Mouse (Mus musculus): ENCODE results near the gene Klhl41. TPM values are rescaled to one million over a fixed set of nuclear protein-coding genes. Genes with fewer than 3 reads are reported as not detected.
A peak's percentile ranks its signal among the peaks of the same experiment; 100 is the strongest.

The Klhl41 gene
- polyA plus RNA-seq, 1 experiment from 2014 or later = 0.12 TPM

DNA sequence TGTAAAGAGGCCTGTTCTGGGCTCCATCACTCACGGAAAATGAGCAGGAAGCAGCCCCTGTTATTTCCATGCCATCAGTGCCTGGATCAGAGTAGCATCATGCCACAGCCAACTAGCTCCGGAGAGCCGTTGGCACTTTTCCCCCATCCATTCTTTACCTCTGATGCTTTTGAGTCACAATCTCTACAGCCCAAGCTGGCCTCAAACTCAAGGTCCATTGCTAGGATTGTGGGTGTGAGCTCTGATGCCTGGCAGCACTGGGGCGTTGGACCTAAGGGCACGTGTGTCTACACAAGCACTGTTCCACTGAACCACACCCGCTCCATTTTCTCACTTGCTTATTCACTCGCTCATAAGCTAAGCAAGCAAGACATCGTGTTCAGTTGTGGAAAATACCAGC is 30.5 kb downstream of the Klhl41 start:
- H3K36me3 ChIP-seq (ENCODE audit: control insufficient read depth, insufficient read depth, low read length) = peaks cover 13% of the 10 kb centered on the region
- WGBS = 93% methylated on average over 8 of the region's 8 CpGs
- H3K9me3 ChIP-seq (ENCODE audit: control insufficient read depth, low read length) = no peaks in the 10 kb centered on the region
- H3K27ac ChIP-seq (ENCODE audit: low read depth, low read length) = no peak overlapping the region
- H3K9ac ChIP-seq (ENCODE audit: low read length) = no peak overlapping the region
- ATAC-seq (ENCODE audit: low FRiP score) (no peak), DNase-seq (ENCODE audit: low spot score, missing footprints) (no peak)
- H3K27me3 ChIP-seq (ENCODE audit: control insufficient read depth, insufficient read depth, low read length) = no peaks in the 10 kb centered on the region
- no peak overlapping the region for H3K4me2 ChIP-seq
- H3K4me3 ChIP-seq (ENCODE audit: low read depth, low read length) = no peak overlapping the region
- no peaks in the 10 kb centered on the region for H3K4me1 ChIP-seq (ENCODE audit: control insufficient read depth, insufficient read depth, low read length)

DNA sequence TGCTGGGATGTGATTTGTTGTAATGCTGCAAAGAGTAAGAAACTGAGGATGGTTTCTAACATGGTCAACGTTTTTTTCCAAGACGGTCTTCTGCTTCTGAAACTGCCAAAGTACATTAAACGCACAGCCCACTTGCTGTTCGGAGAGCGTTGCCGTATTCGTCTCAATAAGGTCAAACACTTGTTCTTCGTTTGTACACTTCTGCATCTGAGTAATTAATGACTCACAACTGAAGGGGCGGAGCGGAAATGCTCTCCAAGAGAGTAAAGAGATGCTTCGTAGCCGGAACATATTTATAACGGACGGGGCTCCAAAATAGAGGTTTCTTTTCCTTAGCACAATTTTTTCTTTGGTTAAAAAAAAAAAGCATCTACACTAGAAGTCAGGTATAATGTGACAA is 42.3 kb downstream of the Klhl41 start:
- no peaks in the 10 kb centered on the region for H3K9me3 ChIP-seq (ENCODE audit: control insufficient read depth, low read length)
- H3K27ac ChIP-seq (ENCODE audit: low read depth, low read length) = no peak overlapping the region
- DNase-seq (ENCODE audit: low spot score, missing footprints) (no peak), ATAC-seq (ENCODE audit: low FRiP score) (no peak)
- H3K27me3 ChIP-seq (ENCODE audit: control insufficient read depth, insufficient read depth, low read length) = no peaks in the 10 kb centered on the region
- no peak overlapping the region for H3K4me2 ChIP-seq
- no peak overlapping the region for H3K9ac ChIP-seq (ENCODE audit: low read length)
- 0 out of 2 replicates have a peak, but pooled peaks cover 4% of the 10 kb centered on the region for H3K4me1 ChIP-seq (ENCODE audit: control insufficient read depth, insufficient read depth, low read length)
- 0 out of 2 replicates have a peak, but pooled peaks cover 2% of the 10 kb centered on the region for H3K36me3 ChIP-seq (ENCODE audit: control insufficient read depth, insufficient read depth, low read length)
- WGBS = 92% methylated on average over 14 of the region's 14 CpGs
- H3K4me3 ChIP-seq (ENCODE audit: low read depth, low read length) = no peak overlapping the region

DNA sequence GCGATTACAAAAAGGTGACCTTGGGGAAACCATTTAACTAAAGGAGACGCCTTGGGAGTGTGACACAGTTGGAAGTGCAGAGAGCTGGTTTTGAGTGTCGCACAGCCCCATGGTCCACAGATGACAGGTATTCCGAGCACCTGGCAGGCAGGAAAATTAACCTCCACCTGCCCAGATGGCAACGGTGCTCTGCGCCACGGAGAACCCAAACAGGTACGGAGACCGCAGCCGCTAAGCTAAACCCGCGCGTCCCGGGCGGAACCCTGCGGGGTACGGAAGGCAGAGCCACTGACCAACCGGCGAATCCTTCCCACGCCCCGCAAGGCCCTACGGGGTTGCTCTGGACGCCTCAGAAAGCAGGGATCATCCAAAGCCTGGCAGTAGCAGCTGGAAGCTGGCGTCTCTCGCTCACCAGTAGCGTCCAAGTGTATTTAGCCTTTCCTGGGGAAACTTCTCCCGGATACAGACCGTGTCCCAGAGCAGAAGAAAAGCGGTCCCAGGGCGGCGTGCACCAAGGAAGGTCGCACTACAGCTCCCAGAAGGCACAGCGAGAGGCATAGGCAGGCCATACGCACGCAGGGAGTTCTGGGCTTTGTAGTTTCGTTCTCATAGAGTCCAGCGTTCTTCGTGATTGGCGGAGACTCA is 43.2 kb downstream of the Klhl41 start, which contains the start of gene Fastkd1:
TSS of gene Fastkd1 (minus strand) at position 536 of the 645 bp plus-strand sequence.
- ATAC-seq (ENCODE audit: low FRiP score) (peak; percentile 99), DNase-seq (ENCODE audit: low spot score, missing footprints) (peak; percentile 98)
- Histone ChIP-seq H3K9me3 (ENCODE audit: control insufficient read depth, low read length) (no peaks in the 10 kb centered on the region), H3K4me3 (ENCODE audit: low read depth, low read length) (peak within 1 kb of the TSS; percentile 59), H3K36me3 (ENCODE audit: control insufficient read depth, insufficient read depth, low read length) (0 out of 2 replicates have a peak, but pooled peaks cover 2% of the 10 kb centered on the region), H3K9ac (ENCODE audit: low read length) (peak within 1 kb of the TSS; percentile 66), H3K27ac (ENCODE audit: low read depth, low read length) (no peak within 1 kb of the TSS), H3K4me2 (peak within 1 kb of the TSS; percentile 74), H3K27me3 (ENCODE audit: control insufficient read depth, insufficient read depth, low read length) (no peaks in the 10 kb centered on the region), H3K4me1 (ENCODE audit: control insufficient read depth, insufficient read depth, low read length) (0 out of 2 replicates have a peak, but pooled peaks cover 4% of the 10 kb centered on the region)
- WGBS = under 1% methylated on average over 39 of the region's 39 CpGs

DNA sequence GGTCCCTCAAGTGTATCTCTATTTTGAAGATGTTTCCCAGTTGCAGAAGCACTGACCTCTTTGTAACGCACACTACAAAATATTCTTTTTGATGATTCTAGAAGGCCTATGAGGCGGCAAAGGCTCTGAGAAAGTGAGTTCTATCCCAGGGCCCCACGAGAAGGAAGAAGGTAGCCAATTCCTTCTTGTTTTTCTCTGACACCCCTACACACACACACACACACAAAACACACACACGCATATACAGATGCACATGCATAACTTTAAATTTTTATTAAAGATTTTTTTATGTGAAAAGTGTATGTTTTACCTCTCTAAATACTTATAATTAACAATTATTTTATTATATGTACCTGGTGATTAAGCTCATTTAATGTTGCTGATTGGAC is 43.7 kb downstream of the Klhl41 start:
- Histone ChIP-seq H3K4me2 (peak overlapping the region; percentile 74; the same call in 1 of the 2 replicates), H3K9ac (ENCODE audit: low read length) (no peak overlapping the region), H3K36me3 (ENCODE audit: control insufficient read depth, insufficient read depth, low read length) (0 out of 2 replicates have a peak, but pooled peaks cover 2% of the 10 kb centered on the region), H3K9me3 (ENCODE audit: control insufficient read depth, low read length) (no peaks in the 10 kb centered on the region), H3K27me3 (ENCODE audit: control insufficient read depth, insufficient read depth, low read length) (no peaks in the 10 kb centered on the region), H3K4me1 (ENCODE audit: control insufficient read depth, insufficient read depth, low read length) (0 out of 2 replicates have a peak, but pooled peaks cover 4% of the 10 kb centered on the region), H3K27ac (ENCODE audit: low read depth, low read length) (no peak overlapping the region), H3K4me3 (ENCODE audit: low read depth, low read length) (peak overlapping the region; percentile 59)
- ATAC-seq (ENCODE audit: low FRiP score) (no peak), DNase-seq (ENCODE audit: low spot score, missing footprints) (peak; percentile 84)
- WGBS = 38% methylated on average over 4 of the region's 4 CpGs

DNA sequence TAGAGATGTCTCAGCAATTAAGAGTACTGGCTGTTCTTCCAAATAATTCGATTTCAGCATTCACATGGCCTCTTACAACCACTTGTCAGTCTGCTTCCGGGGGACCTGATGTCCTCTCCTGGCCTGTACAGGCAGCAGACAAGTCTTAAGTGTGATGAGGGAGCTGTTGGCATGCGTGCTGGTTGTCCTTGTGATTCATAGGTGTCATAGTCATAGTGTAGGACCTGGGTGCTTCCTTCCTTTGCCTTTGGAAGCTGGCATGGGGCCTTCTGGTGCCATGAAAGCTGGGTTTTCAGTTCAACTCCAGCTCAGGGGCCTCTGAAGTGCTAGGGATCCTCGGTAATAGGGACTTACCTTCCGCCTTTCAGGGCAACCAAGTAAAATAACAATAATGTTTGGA is 44.2 kb downstream of the Klhl41 start:
- 0 out of 2 replicates have a peak, but pooled peaks cover 4% of the 10 kb centered on the region for H3K4me1 ChIP-seq (ENCODE audit: control insufficient read depth, insufficient read depth, low read length)
- no peaks in the 10 kb centered on the region for H3K27me3 ChIP-seq (ENCODE audit: control insufficient read depth, insufficient read depth, low read length)
- 81% methylated on average over 5 of the region's 5 CpGs for WGBS
- no peak for ATAC-seq (ENCODE audit: low FRiP score)
- 0 out of 2 replicates have a peak, but pooled peaks cover 2% of the 10 kb centered on the region for H3K36me3 ChIP-seq (ENCODE audit: control insufficient read depth, insufficient read depth, low read length)
- no peak overlapping the region for H3K9ac ChIP-seq (ENCODE audit: low read length)
- H3K4me3 ChIP-seq (ENCODE audit: low read depth, low read length) = no peak overlapping the region
- no peak overlapping the region for H3K27ac ChIP-seq (ENCODE audit: low read depth, low read length)
- no peak for DNase-seq (ENCODE audit: low spot score, missing footprints)
- no peak overlapping the region for H3K4me2 ChIP-seq
- no peaks in the 10 kb centered on the region for H3K9me3 ChIP-seq (ENCODE audit: control insufficient read depth, low read length)

DNA sequence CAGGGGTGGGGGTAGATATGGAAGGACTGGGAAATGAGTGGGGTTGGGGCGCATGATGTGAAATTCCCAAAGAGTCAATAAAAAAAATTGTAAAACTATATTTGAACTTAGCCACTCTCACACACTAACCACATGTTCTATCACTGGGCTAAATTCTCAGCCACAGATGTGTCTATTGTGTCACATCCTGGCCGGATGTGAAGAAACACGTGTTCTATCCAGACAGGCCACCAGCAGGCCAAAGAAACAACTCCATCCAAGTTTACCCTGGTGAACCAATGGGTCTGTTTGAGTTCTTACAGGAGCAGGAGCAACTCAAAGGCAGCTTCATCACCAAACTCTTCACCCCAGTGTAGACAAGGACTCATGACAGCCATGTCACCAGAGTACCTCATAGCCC is 46.6 kb downstream of the Klhl41 start:
- Histone ChIP-seq H3K4me3 (ENCODE audit: low read depth, low read length) (no peak overlapping the region), H3K36me3 (ENCODE audit: control insufficient read depth, insufficient read depth, low read length) (no peaks in the 10 kb centered on the region), H3K4me2 (no peak overlapping the region), H3K9ac (ENCODE audit: low read length) (no peak overlapping the region), H3K27ac (ENCODE audit: low read depth, low read length) (no peak overlapping the region), H3K4me1 (ENCODE audit: control insufficient read depth, insufficient read depth, low read length) (0 out of 2 replicates have a peak, but pooled peaks cover 4% of the 10 kb centered on the region), H3K27me3 (ENCODE audit: control insufficient read depth, insufficient read depth, low read length) (no peaks in the 10 kb centered on the region), H3K9me3 (ENCODE audit: control insufficient read depth, low read length) (no peaks in the 10 kb centered on the region)
- DNase-seq (ENCODE audit: low spot score, missing footprints) (no peak), ATAC-seq (ENCODE audit: low FRiP score) (no peak)
- 83% methylated on average over 3 of the region's 3 CpGs for WGBS

DNA sequence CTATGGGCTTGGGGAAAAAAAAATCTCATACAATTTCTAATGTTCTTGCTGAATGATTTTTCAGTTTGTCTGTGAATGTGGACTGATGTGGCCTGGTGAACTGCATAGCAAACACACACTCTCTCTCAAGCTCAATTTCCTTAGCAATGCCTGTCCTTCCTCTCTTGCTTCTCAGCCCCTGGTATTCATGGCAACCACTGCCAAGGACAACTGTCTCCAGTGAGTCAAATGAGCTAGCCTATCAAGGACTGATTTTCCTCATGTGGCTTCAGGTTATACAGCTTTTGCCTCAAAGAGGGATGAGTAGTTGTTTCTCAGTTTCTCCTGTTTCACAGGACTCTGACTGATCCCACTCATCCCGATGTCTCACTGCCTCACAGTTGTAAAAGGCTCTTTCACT is 49.2 kb downstream of the Klhl41 start:
- DNase-seq (ENCODE audit: low spot score, missing footprints) = no peak
- no peak overlapping the region for H3K4me3 ChIP-seq (ENCODE audit: low read depth, low read length)

DNA sequence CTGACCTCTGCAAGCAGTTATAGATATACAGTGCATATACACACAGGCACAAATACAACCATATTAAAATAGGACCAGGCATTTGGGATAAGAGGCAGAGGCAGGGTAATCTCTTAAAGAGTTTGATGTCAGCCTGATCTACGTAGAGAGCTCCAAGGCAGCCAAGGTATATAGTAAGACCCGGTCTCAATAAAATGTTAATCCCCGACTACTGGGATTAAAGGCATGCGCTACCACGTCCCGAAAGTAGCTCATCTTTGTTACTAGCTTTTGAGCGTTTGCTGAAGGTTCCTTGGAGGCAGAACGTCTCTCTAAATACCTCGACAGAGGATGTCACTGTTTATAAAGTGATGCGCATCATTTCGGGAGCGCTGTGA is 52.3 kb downstream of the Klhl41 start, which contains the start of gene Ppig:
TSS of gene Ppig (plus strand) at position 273 of the 377 bp plus-strand sequence.
- no peaks in the 10 kb centered on the region for H3K36me3 ChIP-seq (ENCODE audit: control insufficient read depth, insufficient read depth, low read length)
- H3K4me3 ChIP-seq (ENCODE audit: low read depth, low read length) = peak within 1 kb of the TSS; percentile 95
- H3K27me3 ChIP-seq (ENCODE audit: control insufficient read depth, insufficient read depth, low read length) = no peaks in the 10 kb centered on the region
- WGBS = 4% methylated on average over 12 of the region's 12 CpGs
- peak within 1 kb of the TSS; percentile 84 for H3K9ac ChIP-seq (ENCODE audit: low read length)
- H3K27ac ChIP-seq (ENCODE audit: low read depth, low read length) = peak within 1 kb of the TSS; percentile 68; the same call in 1 of the 2 replicates
- peak within 1 kb of the TSS; percentile 90 for H3K4me2 ChIP-seq
- peak; percentile 45 for ATAC-seq (ENCODE audit: low FRiP score)
- no peaks in the 10 kb centered on the region for H3K9me3 ChIP-seq (ENCODE audit: control insufficient read depth, low read length)
- H3K4me1 ChIP-seq (ENCODE audit: control insufficient read depth, insufficient read depth, low read length) = peaks cover 3% of the 10 kb centered on the region
- DNase-seq (ENCODE audit: low spot score, missing footprints) = no peak

More for the DNA sequence above, 49.2 kb downstream of the Klhl41 start:
- no peaks in the 10 kb centered on the region for H3K27me3 ChIP-seq (ENCODE audit: control insufficient read depth, insufficient read depth, low read length)
- no peak overlapping the region for H3K4me2 ChIP-seq
- 90% methylated on average over 1 of the region's 1 CpGs for WGBS
- H3K36me3 ChIP-seq (ENCODE audit: control insufficient read depth, insufficient read depth, low read length) = no peaks in the 10 kb centered on the region
- no peaks in the 10 kb centered on the region for H3K9me3 ChIP-seq (ENCODE audit: control insufficient read depth, low read length)
- peaks cover 2% of the 10 kb centered on the region for H3K4me1 ChIP-seq (ENCODE audit: control insufficient read depth, insufficient read depth, low read length)
- no peak overlapping the region for H3K27ac ChIP-seq (ENCODE audit: low read depth, low read length)
- H3K9ac ChIP-seq (ENCODE audit: low read length) = no peak overlapping the region
- no peak for ATAC-seq (ENCODE audit: low FRiP score)
